Mouse (Mus musculus) midbrain, embryonic 14.5 days (tissue): ENCODE data around the gene Slc23a4. TPM values are rescaled to one million over a fixed set of nuclear protein-coding genes. Genes with fewer than 3 reads are reported as not detected.

Experiments used
- ATAC-seq: fragments of 200-750 bp; cut with Nextera tagmentation; 2 replicates; pipeline ENCODE4 v1.8.0; 2017; ENCODE audit warnings: moderate number of reproducible peaks, moderate library complexity; ENCODE audit not compliant: low FRiP score, low TSS enrichment
- DNase-seq: peaks from one replicate; pipeline ENCODE4 v3.0.0-alpha.2; 2015
- H3K27ac ChIP-seq: fragments of 300-500 bp; sonication (generic); replicated peaks from 2 replicates; pipeline ENCODE4 v1.5.1; 2014; ENCODE audit warnings: mild to moderate bottlenecking, low read depth, low read length, moderate library complexity
- H3K27me3 ChIP-seq: fragments of 300-500 bp; sonication (generic); 2 replicates; pipeline ENCODE4 v1.6.1; 2014; ENCODE audit warnings: low read length, control low read depth, mixed read lengths; ENCODE audit not compliant: control insufficient read depth, insufficient read depth
- H3K36me3 ChIP-seq: fragments of 300-500 bp; sonication (generic); 2 replicates; pipeline ENCODE4 v1.6.1; 2014; ENCODE audit warnings: low read length, control low read depth; ENCODE audit not compliant: control insufficient read depth, insufficient read depth
- H3K4me1 ChIP-seq: fragments of 300-500 bp; sonication (generic); 2 replicates; pipeline ENCODE4 v1.6.1; 2014; ENCODE audit warnings: mild to moderate bottlenecking, antibody characterized with exemption, low read length, control low read depth; ENCODE audit not compliant: control insufficient read depth, insufficient read depth
- H3K4me2 ChIP-seq: fragments of 300-500 bp; sonication (generic); 2 replicates; pipeline ENCODE4 v1.6.1; 2014; ENCODE audit warnings: mild to moderate bottlenecking, low read length, moderate library complexity
- H3K4me3 ChIP-seq: fragments of 300-500 bp; sonication (generic); replicated peaks from 2 replicates; pipeline ENCODE4 v1.5.1; 2014; ENCODE audit warnings: low read depth, low read length
- H3K9ac ChIP-seq: fragments of 300-500 bp; sonication (generic); replicated peaks from 2 replicates; pipeline ENCODE4 v1.6.1; 2014; ENCODE audit warnings: mild to moderate bottlenecking, low read length, moderate library complexity
- H3K9me3 ChIP-seq: fragments of 300-500 bp; sonication (generic); 2 replicates; pipeline ENCODE4 v1.6.1; 2016; ENCODE audit warnings: low read length, control low read depth, mixed read lengths; ENCODE audit not compliant: control insufficient read depth
- WGBS: fragments of 180-500 bp; shearing (Covaris S2); extraction: QIAGEN DNeasy Blood & Tissue Kit; methylation state at CpG from one replicate; pipeline ENCODE4 v1.1.7; 2014; 5-methylcytosine and 5-hydroxymethylcytosine counted together
- polyA plus RNA-seq: library from polyadenylated mRNA; unstranded; fragments of >200 nt; fragmentation: Nextera tagmentation; extraction: Ambion mirVana; gene quantifications from 2 replicates; pipeline ENCODE4 v1.2.1, GENCODE M21; 2014

Slc23a4 gene
- polyA plus RNA-seq, result 0.75 and 0.80 TPM in 2 replicates

GRCm38 (mm10) chr6:34988081-34988761 is at the start of gene Slc23a4:
Gene Slc23a4 (minus strand): TSS chr6:34988404.
- H3K4me3 ChIP-seq, result no peak within 1 kb of the TSS
- no peaks in the 10 kb centered on the region for H3K9me3 ChIP-seq
- DNase-seq (peak; percentile 43), ATAC-seq (no peak; the same call in 1 of the 2 replicates)
- H3K4me2 ChIP-seq, result peak within 1 kb of the TSS; percentile 29
- H3K4me1 ChIP-seq, result peaks cover 7% of the 10 kb centered on the region; the same call in 1 of the 2 replicates
- no peaks in the 10 kb centered on the region for H3K36me3 ChIP-seq
- WGBS, result 7% methylated on average over 20 of the region's 20 CpGs
- H3K9ac ChIP-seq, result no peak within 1 kb of the TSS
- H3K27me3 ChIP-seq, result no peaks in the 10 kb centered on the region
- no peak within 1 kb of the TSS for H3K27ac ChIP-seq

GRCm38 (mm10) chr6:35033341-35033740 is 45.1 kb upstream of the Slc23a4 start:
- ATAC-seq, result no peak

GRCm38 (mm10) chr6:35032704-35033103 is 44.5 kb upstream of the Slc23a4 start:
- ATAC-seq (no peak), DNase-seq (no peak)
- H3K27me3 ChIP-seq, result no peaks in the 10 kb centered on the region
- H3K9me3 ChIP-seq, result no peaks in the 10 kb centered on the region
- H3K4me1 ChIP-seq, result no peaks in the 10 kb centered on the region
- no peak overlapping the region for H3K4me2 ChIP-seq
- H3K27ac ChIP-seq, result no peak overlapping the region
- no peaks in the 10 kb centered on the region; the same call in 1 of the 2 replicates for H3K36me3 ChIP-seq
- no peak overlapping the region for H3K9ac ChIP-seq
- H3K4me3 ChIP-seq, result no peak overlapping the region
- WGBS, result 90% methylated on average over 2 of the region's 2 CpGs

More at GRCm38 (mm10) chr6:35033341-35033740, 45.1 kb upstream of the Slc23a4 start:
- Histone ChIP-seq H3K9ac (no peak overlapping the region), H3K27me3 (no peaks in the 10 kb centered on the region), H3K4me1 (no peaks in the 10 kb centered on the region), H3K36me3 (no peaks in the 10 kb centered on the region; the same call in 1 of the 2 replicates), H3K4me3 (no peak overlapping the region), H3K9me3 (no peaks in the 10 kb centered on the region), H3K27ac (no peak overlapping the region), H3K4me2 (no peak overlapping the region)
- WGBS, result 95% methylated on average over 11 of the region's 11 CpGs
- no peak for DNase-seq

- Histone ChIP-seq H3K4me1 (no peaks in the 10 kb centered on the region), H3K4me3 (no peak overlapping the region), H3K4me2 (no peak overlapping the region), H3K9me3 (no peaks in the 10 kb centered on the region), H3K36me3 (no peaks in the 10 kb centered on the region), H3K27me3 (no peaks in the 10 kb centered on the region), H3K9ac (no peak overlapping the region), H3K27ac (no peak overlapping the region)
- DNase-seq (no peak), ATAC-seq (no peak)
- WGBS, result 94% methylated on average over 4 of the region's 4 CpGs
Measured at GRCm38 (mm10) chr6:35030811-35031210, 42.6 kb upstream of the Slc23a4 start.

GRCm38 (mm10) chr6:35030226-35030625 is 42.0 kb upstream of the Slc23a4 start:
- Histone ChIP-seq H3K4me3 (no peak overlapping the region), H3K27ac (no peak overlapping the region), H3K4me1 (no peaks in the 10 kb centered on the region), H3K9me3 (no peaks in the 10 kb centered on the region), H3K9ac (no peak overlapping the region), H3K27me3 (no peaks in the 10 kb centered on the region), H3K4me2 (no peak overlapping the region), H3K36me3 (no peaks in the 10 kb centered on the region)
- ATAC-seq, result no peak
- 87% methylated on average over 6 of the region's 6 CpGs for WGBS
- no peak for DNase-seq

GRCm38 (mm10) chr6:35028023-35028422 is 39.8 kb upstream of the Slc23a4 start:
- no peaks in the 10 kb centered on the region for H3K4me1 ChIP-seq
- no peaks in the 10 kb centered on the region for H3K27me3 ChIP-seq
- WGBS, result 91% methylated on average over 2 of the region's 2 CpGs
- 0 out of 2 replicates have a peak, but pooled peaks cover 3% of the 10 kb centered on the region for H3K36me3 ChIP-seq
- no peaks in the 10 kb centered on the region for H3K9me3 ChIP-seq
- H3K4me3 ChIP-seq, result no peak overlapping the region
- ATAC-seq (no peak), DNase-seq (no peak)
- H3K4me2 ChIP-seq, result no peak overlapping the region
- H3K9ac ChIP-seq, result no peak overlapping the region
- no peak overlapping the region for H3K27ac ChIP-seq

- H3K27ac ChIP-seq, result no peak overlapping the region
- no peak for ATAC-seq
- H3K4me2 ChIP-seq, result no peak overlapping the region
- 0 out of 2 replicates have a peak, but pooled peaks cover 6% of the 10 kb centered on the region for H3K36me3 ChIP-seq
- no peaks in the 10 kb centered on the region for H3K4me1 ChIP-seq
- no peaks in the 10 kb centered on the region for H3K9me3 ChIP-seq
- H3K4me3 ChIP-seq, result no peak overlapping the region
- H3K27me3 ChIP-seq, result no peaks in the 10 kb centered on the region
- no peak for DNase-seq
- no peak overlapping the region for H3K9ac ChIP-seq
- 76% methylated on average over 6 of the region's 6 CpGs for WGBS
Measured at GRCm38 (mm10) chr6:35027257-35027656, 39.1 kb upstream of the Slc23a4 start.

- DNase-seq (no peak), ATAC-seq (no peak)
- WGBS, result 96% methylated on average over 5 of the region's 5 CpGs
Measured at GRCm38 (mm10) chr6:35016624-35017023, 28.4 kb upstream of the Slc23a4 start.

GRCm38 (mm10) chr6:35011953-35012352 is 23.7 kb upstream of the Slc23a4 start:
- H3K4me2 ChIP-seq, result no peak overlapping the region
- no peaks in the 10 kb centered on the region for H3K9me3 ChIP-seq
- no peaks in the 10 kb centered on the region for H3K27me3 ChIP-seq
- no peak for ATAC-seq
- no peak overlapping the region for H3K4me3 ChIP-seq
- WGBS, result 90% methylated on average over 1 of the region's 1 CpGs
- no peaks in the 10 kb centered on the region for H3K4me1 ChIP-seq
- no peak overlapping the region for H3K27ac ChIP-seq
- no peak for DNase-seq
- no peaks in the 10 kb centered on the region for H3K36me3 ChIP-seq
- H3K9ac ChIP-seq, result no peak overlapping the region

More at GRCm38 (mm10) chr6:35016624-35017023, 28.4 kb upstream of the Slc23a4 start:
- Histone ChIP-seq H3K9ac (no peak overlapping the region), H3K4me1 (no peaks in the 10 kb centered on the region), H3K4me3 (no peak overlapping the region), H3K27ac (no peak overlapping the region), H3K36me3 (peaks cover 3% of the 10 kb centered on the region; the same call in 1 of the 2 replicates), H3K4me2 (no peak overlapping the region), H3K27me3 (no peaks in the 10 kb centered on the region), H3K9me3 (no peaks in the 10 kb centered on the region)
